Mouse (Mus musculus): ENCODE results near the gene Ceacam16. TPM values are rescaled to one million over a fixed set of nuclear protein-coding genes. Genes with fewer than 3 reads are reported as not detected.

Gene Ceacam16
- polyA plus RNA-seq, 2 experiments = 0.04 TPM; not detected in 1

DNA sequence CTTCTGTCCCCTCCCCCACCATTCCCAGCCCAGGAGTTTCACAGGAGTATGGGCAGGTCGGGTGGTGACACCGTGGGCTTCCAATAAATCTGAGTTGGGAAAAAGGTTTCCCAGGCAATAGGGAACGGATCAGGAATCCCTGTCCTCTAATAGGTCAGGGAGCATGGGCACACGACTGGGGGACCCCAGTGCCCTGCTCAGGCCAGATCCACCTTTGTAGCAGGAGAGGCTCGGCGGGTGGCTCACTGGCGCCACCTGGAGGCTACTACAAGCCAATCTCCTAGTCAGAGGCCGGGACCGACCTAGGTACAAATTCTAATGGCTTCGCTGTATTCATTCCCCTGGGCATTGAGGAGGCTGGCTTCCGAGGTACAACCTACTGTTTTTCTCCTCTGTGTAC lies 17.5 kb downstream of the Ceacam16 start:
- Histone ChIP-seq H3K27me3 (ENCODE audit: control insufficient read depth, insufficient read depth, low read length) (no peaks in the 10 kb centered on the region), H3K36me3 (replicated peaks; ENCODE audit: control insufficient read depth, insufficient read depth, low read depth) (no peaks in the 10 kb centered on the region), H3K4me1 (replicated peaks; ENCODE audit: control insufficient read depth in 2 of 2, insufficient read depth in 2 of 2, low read length in 1 of 2) (peaks cover 0 to 13% of the 10 kb centered on the region in 2 experiments; a peak in 2 of 4 replicates), H3K4me2 (ENCODE audit: low read depth) (no peak overlapping the region), H3K9me3 (ENCODE audit: control insufficient read depth, low read length) (no peaks in the 10 kb centered on the region), H3K4me3 (ENCODE audit: insufficient read depth in 1 of 2, low read depth in 2 of 2, low read length in 2 of 2) (no peak overlapping the region), H3K9ac (replicated peaks) (no peak overlapping the region), H3K27ac (no peak overlapping the region)
- WGBS (ENCODE audit: insufficient replicate concordance) = 6% methylated on average over 11 of the region's 11 CpGs
- DNase-seq (ENCODE audit: low read depth in 3 of 3, low spot score in 3 of 3) = no peak
- TF ChIP-seq CTCF (IDR thresholded peaks at IDR 0.05; ENCODE audit: low read depth) = peak; percentile 90
- no peak for TF ChIP-seq EP300 (IDR thresholded peaks at IDR 0.05; ENCODE audit: low read depth)
- ATAC-seq (ENCODE audit: insufficient read depth) = peak; percentile 60; the same call in 1 of the 2 replicates

DNA sequence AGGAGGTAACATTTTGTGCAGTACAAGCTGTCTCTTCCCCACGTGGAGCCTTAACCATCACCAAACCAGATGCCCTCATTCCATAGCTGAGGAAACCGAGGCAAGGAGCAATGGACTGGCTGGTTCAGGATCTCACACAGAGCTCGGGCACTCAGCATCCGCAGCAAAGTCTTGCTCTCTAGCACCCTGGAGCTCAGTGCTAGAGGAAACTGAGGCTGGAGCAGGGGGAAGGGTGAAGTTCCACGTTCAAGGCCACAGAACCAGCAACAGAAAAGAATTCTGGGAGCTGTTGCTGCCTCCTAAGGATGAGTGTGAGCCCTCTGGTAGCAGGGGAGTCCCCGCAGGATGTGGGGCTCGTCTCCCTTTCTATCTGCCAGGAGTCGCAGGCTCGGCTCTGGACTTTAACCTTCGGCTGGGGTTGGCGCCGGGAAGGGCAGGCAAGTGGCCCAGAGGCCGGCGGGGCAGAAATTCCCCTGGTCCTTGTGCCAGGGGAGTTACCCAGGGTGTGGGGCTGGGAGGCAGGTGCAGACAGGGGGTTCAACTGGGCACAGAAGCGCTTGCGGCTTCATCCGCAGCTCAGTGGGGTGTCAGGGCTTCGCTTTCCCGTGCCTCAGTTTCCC lies 18.1 kb downstream of the Ceacam16 start:
- Histone ChIP-seq H3K27me3 (ENCODE audit: control insufficient read depth, insufficient read depth, low read length) (no peaks in the 10 kb centered on the region), H3K36me3 (replicated peaks; ENCODE audit: control insufficient read depth, insufficient read depth, low read depth) (no peaks in the 10 kb centered on the region), H3K4me2 (ENCODE audit: low read depth) (no peak overlapping the region), H3K27ac (no peak overlapping the region), H3K9me3 (ENCODE audit: control insufficient read depth, low read length) (no peaks in the 10 kb centered on the region), H3K9ac (replicated peaks) (no peak overlapping the region), H3K4me1 (replicated peaks; ENCODE audit: control insufficient read depth in 2 of 2, insufficient read depth in 2 of 2, low read length in 1 of 2) (peaks cover 0 to 13% of the 10 kb centered on the region in 2 experiments; a peak in 2 of 4 replicates), H3K4me3 (ENCODE audit: insufficient read depth in 1 of 2, low read depth in 2 of 2, low read length in 2 of 2) (no peak overlapping the region)
- ATAC-seq (ENCODE audit: insufficient read depth) (no peak), DNase-seq (ENCODE audit: low read depth in 3 of 3, low spot score in 3 of 3) (no peak)
- TF ChIP-seq EP300 (IDR thresholded peaks at IDR 0.05; ENCODE audit: low read depth) = no peak
- TF ChIP-seq CTCF (IDR thresholded peaks at IDR 0.05; ENCODE audit: low read depth) = no peak
- 27% methylated on average over 19 of the region's 19 CpGs for WGBS (ENCODE audit: insufficient replicate concordance)

DNA sequence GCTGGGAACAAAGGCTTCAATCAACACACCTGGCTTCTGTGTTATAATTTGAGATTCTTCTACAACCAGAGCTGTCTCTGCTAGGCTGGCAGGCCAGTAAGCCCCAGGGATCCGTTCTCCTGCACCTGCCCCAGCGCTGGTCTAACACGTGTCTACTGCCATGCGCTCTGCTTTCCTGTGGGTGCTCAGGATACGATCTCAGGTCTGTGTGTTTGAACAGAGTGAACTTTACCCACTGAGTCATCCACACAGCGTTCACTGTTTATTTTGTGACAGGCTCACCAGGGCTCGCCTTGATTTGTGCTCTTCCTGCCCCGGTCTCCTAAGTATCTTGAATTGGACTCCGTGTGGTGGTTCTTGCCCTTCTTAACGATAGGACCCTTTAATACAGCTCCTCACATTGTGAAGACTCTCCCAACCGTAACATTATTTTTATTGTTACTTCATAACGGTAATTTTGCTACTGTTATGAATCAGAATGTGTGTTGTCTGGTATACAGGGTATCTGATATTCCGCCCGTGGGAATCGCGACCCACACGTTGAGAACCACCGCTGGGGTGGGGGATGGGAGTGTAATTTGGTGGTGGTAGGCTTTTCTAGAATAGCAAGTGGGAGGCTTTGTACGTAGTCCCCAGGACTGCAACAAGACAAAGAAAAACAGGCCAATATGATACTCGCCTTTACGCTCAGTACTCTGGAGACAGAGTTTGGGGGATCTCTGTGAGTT lies 19.2 kb downstream of the Ceacam16 start:
- no peak for TF ChIP-seq CTCF (IDR thresholded peaks at IDR 0.05; ENCODE audit: low read depth)
- no peak for TF ChIP-seq EP300 (IDR thresholded peaks at IDR 0.05; ENCODE audit: low read depth)
- Histone ChIP-seq H3K27me3 (ENCODE audit: control insufficient read depth, insufficient read depth, low read length) (no peaks in the 10 kb centered on the region), H3K4me2 (ENCODE audit: low read depth) (no peak overlapping the region), H3K27ac (no peak overlapping the region), H3K4me3 (ENCODE audit: insufficient read depth in 1 of 2, low read depth in 2 of 2, low read length in 2 of 2) (no peak overlapping the region), H3K9me3 (ENCODE audit: control insufficient read depth, low read length) (no peaks in the 10 kb centered on the region), H3K9ac (replicated peaks) (no peak overlapping the region), H3K4me1 (replicated peaks; ENCODE audit: control insufficient read depth in 2 of 2, insufficient read depth in 2 of 2, low read length in 1 of 2) (peaks cover 0 to 11% of the 10 kb centered on the region in 2 experiments; a peak in 2 of 4 replicates), H3K36me3 (replicated peaks; ENCODE audit: control insufficient read depth, insufficient read depth, low read depth) (no peaks in the 10 kb centered on the region)
- WGBS (ENCODE audit: insufficient replicate concordance) = 66% methylated on average over 21 of the region's 21 CpGs
- ATAC-seq (ENCODE audit: insufficient read depth) = peak; percentile 73
- DNase-seq (ENCODE audit: low read depth in 3 of 3, low spot score in 3 of 3) = no peak

DNA sequence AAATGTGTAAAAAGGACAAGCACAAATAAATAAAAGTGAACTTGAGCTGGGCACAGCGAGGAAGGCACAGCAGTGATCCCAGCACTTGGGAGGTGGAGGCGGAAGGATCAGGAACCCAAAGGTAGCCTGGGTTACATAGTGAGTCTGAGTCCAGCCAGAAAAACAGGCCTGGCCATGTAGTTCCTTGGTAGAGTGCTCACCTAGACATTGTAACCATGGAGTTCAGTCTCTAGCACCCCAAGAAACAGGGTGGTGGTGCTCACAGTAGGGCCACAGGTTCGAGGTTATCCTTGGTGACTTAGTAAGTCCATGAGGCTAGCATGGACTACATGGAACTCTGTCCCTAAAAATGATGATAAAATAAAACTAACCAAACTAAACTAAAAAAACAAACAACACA lies 20.2 kb downstream of the Ceacam16 start:
- no peaks in the 10 kb centered on the region for H3K36me3 ChIP-seq (replicated peaks; ENCODE audit: control insufficient read depth, insufficient read depth, low read depth)
- 57% methylated on average over 3 of the region's 3 CpGs for WGBS (ENCODE audit: insufficient replicate concordance)
- TF ChIP-seq CTCF (IDR thresholded peaks at IDR 0.05; ENCODE audit: low read depth) = no peak
- no peak for TF ChIP-seq EP300 (IDR thresholded peaks at IDR 0.05; ENCODE audit: low read depth)
- H3K9ac ChIP-seq (replicated peaks) = no peak overlapping the region
- no peak overlapping the region for H3K4me3 ChIP-seq (ENCODE audit: insufficient read depth in 1 of 2, low read depth in 2 of 2, low read length in 2 of 2)
- DNase-seq (ENCODE audit: low read depth in 3 of 3, low spot score in 3 of 3) = no peak
- no peaks in the 10 kb centered on the region for H3K9me3 ChIP-seq (ENCODE audit: control insufficient read depth, low read length)
- no peak overlapping the region for H3K4me2 ChIP-seq (ENCODE audit: low read depth)
- no peak for ATAC-seq (ENCODE audit: insufficient read depth)
- H3K27me3 ChIP-seq (ENCODE audit: control insufficient read depth, insufficient read depth, low read length) = no peaks in the 10 kb centered on the region
- H3K27ac ChIP-seq = no peak overlapping the region
- H3K4me1 ChIP-seq (replicated peaks; ENCODE audit: control insufficient read depth in 2 of 2, insufficient read depth in 2 of 2, low read length in 1 of 2) = peaks cover 0 to 11% of the 10 kb centered on the region in 2 experiments; a peak in 2 of 4 replicates

DNA sequence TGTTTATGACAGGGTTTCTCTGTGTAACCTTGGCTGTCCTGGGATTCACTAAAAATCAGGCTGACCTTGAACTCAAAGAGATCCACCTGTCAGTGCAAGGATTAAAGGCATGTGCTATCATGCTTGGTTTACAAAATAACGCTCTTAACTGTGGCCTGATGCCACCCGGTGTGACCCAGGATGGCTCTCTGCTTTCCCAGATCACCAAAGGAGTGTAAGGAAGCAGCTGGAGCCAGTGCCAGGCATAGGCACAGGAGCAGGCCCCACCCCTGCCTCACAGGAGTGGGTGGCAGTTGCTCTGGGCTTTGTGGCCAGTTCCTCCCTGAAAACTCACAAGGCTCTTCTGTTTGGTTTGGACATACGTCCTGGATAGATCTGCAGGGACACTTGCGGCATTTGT lies 20.7 kb downstream of the Ceacam16 start:
- Histone ChIP-seq H3K27me3 (ENCODE audit: control insufficient read depth, insufficient read depth, low read length) (no peaks in the 10 kb centered on the region), H3K4me2 (ENCODE audit: low read depth) (no peak overlapping the region), H3K9me3 (ENCODE audit: control insufficient read depth, low read length) (no peaks in the 10 kb centered on the region), H3K4me1 (replicated peaks; ENCODE audit: control insufficient read depth in 2 of 2, insufficient read depth in 2 of 2, low read length in 1 of 2) (peaks cover 0 to 11% of the 10 kb centered on the region in 2 experiments; a peak in 2 of 4 replicates), H3K36me3 (replicated peaks; ENCODE audit: control insufficient read depth, insufficient read depth, low read depth) (no peaks in the 10 kb centered on the region), H3K27ac (no peak overlapping the region), H3K4me3 (ENCODE audit: insufficient read depth in 1 of 2, low read depth in 2 of 2, low read length in 2 of 2) (no peak overlapping the region), H3K9ac (replicated peaks) (no peak overlapping the region)
- ATAC-seq (ENCODE audit: insufficient read depth) (no peak), DNase-seq (ENCODE audit: low read depth in 3 of 3, low spot score in 3 of 3) (no peak)
- WGBS (ENCODE audit: insufficient replicate concordance) = 58% methylated on average over 4 of the region's 4 CpGs
- TF ChIP-seq EP300 (IDR thresholded peaks at IDR 0.05; ENCODE audit: low read depth) (no peak), CTCF (IDR thresholded peaks at IDR 0.05; ENCODE audit: low read depth) (no peak)
